Mouse (Mus musculus): ENCODE results near the gene Mybbp1a. TPM values are rescaled to one million over a fixed set of nuclear protein-coding genes. Genes with fewer than 3 reads are reported as not detected.
A peak's percentile ranks its signal among the peaks of the same experiment; 100 is the strongest.

The Mybbp1a gene
- polyA plus RNA-seq, 1 experiment from 2014 or later = 57.6 TPM

- Histone ChIP-seq H3K36me3 (ENCODE audit: control insufficient read depth, insufficient read depth, low read length) (no peaks in the 10 kb centered on the region), H3K9ac (ENCODE audit: low read length) (no peak overlapping the region), H3K4me3 (ENCODE audit: low read depth, low read length) (no peak overlapping the region), H3K4me2 (replicated peaks; ENCODE audit: low read depth) (no peak overlapping the region), H3K9me3 (ENCODE audit: control insufficient read depth, low read length) (no peaks in the 10 kb centered on the region), H3K27ac (replicated peaks) (no peak overlapping the region), H3K4me1 (replicated peaks; ENCODE audit: control insufficient read depth, insufficient read depth) (peaks cover 2% of the 10 kb centered on the region; the same call in 1 of the 2 replicates), H3K27me3 (ENCODE audit: control insufficient read depth, insufficient read depth, low read length) (no peaks in the 10 kb centered on the region)
- no peak for DNase-seq (ENCODE audit: low spot score)
- WGBS = 72% methylated on average over 2 of the region's 2 CpGs
- no peak for TF ChIP-seq EP300 (optimal IDR thresholded peaks at IDR 0.05)
- TF ChIP-seq CTCF (IDR thresholded peaks at IDR 0.05; ENCODE audit: low read depth) = no peak
- ATAC-seq (ENCODE audit: low FRiP score, low TSS enrichment) = no peak
These were observed 38.3 kb downstream of the Mybbp1a start for GRCm38 (mm10) chr11:72479499-72479898.

GRCm38 (mm10) chr11:72481313-72481712, 40.2 kb downstream of the Mybbp1a start:
- TF ChIP-seq CTCF (IDR thresholded peaks at IDR 0.05; ENCODE audit: low read depth) (no peak), EP300 (optimal IDR thresholded peaks at IDR 0.05) (no peak)
- ATAC-seq (ENCODE audit: low FRiP score, low TSS enrichment) (no peak), DNase-seq (ENCODE audit: low spot score) (no peak)
- no peaks in the 10 kb centered on the region for H3K36me3 ChIP-seq (ENCODE audit: control insufficient read depth, insufficient read depth, low read length)
- no peak overlapping the region for H3K4me2 ChIP-seq (replicated peaks; ENCODE audit: low read depth)
- H3K27me3 ChIP-seq (ENCODE audit: control insufficient read depth, insufficient read depth, low read length) = no peaks in the 10 kb centered on the region
- WGBS = 54% methylated on average over 5 of the region's 5 CpGs
- H3K9me3 ChIP-seq (ENCODE audit: control insufficient read depth, low read length) = no peaks in the 10 kb centered on the region
- H3K4me3 ChIP-seq (ENCODE audit: low read depth, low read length) = no peak overlapping the region
- H3K4me1 ChIP-seq (replicated peaks; ENCODE audit: control insufficient read depth, insufficient read depth) = peaks cover 2% of the 10 kb centered on the region; the same call in 1 of the 2 replicates
- H3K9ac ChIP-seq (ENCODE audit: low read length) = no peak overlapping the region
- no peak overlapping the region for H3K27ac ChIP-seq (replicated peaks)

GRCm38 (mm10) chr11:72481952-72482351, 40.8 kb downstream of the Mybbp1a start:
- no peaks in the 10 kb centered on the region for H3K9me3 ChIP-seq (ENCODE audit: control insufficient read depth, low read length)

GRCm38 (mm10) chr11:72484549-72484948, 43.4 kb downstream of the Mybbp1a start:
- H3K4me3 ChIP-seq (ENCODE audit: low read depth, low read length) = no peak overlapping the region
- WGBS = 36% methylated on average over 6 of the region's 6 CpGs
- ATAC-seq (ENCODE audit: low FRiP score, low TSS enrichment) (peak; percentile 72; the same call in 1 of the 2 replicates), DNase-seq (ENCODE audit: low spot score) (peak; percentile 48)
- no peaks in the 10 kb centered on the region for H3K9me3 ChIP-seq (ENCODE audit: control insufficient read depth, low read length)
- H3K36me3 ChIP-seq (ENCODE audit: control insufficient read depth, insufficient read depth, low read length) = no peaks in the 10 kb centered on the region
- peaks cover 6% of the 10 kb centered on the region; the same call in 1 of the 2 replicates for H3K4me1 ChIP-seq (replicated peaks; ENCODE audit: control insufficient read depth, insufficient read depth)
- no peak overlapping the region for H3K27ac ChIP-seq (replicated peaks)
- TF ChIP-seq CTCF (IDR thresholded peaks at IDR 0.05; ENCODE audit: low read depth) = no peak
- TF ChIP-seq EP300 (optimal IDR thresholded peaks at IDR 0.05) = no peak
- no peak overlapping the region for H3K4me2 ChIP-seq (replicated peaks; ENCODE audit: low read depth)
- H3K27me3 ChIP-seq (ENCODE audit: control insufficient read depth, insufficient read depth, low read length) = no peaks in the 10 kb centered on the region
- H3K9ac ChIP-seq (ENCODE audit: low read length) = no peak overlapping the region

More at GRCm38 (mm10) chr11:72481952-72482351, 40.8 kb downstream of the Mybbp1a start:
- H3K4me3 ChIP-seq (ENCODE audit: low read depth, low read length) = no peak overlapping the region
- H3K4me2 ChIP-seq (replicated peaks; ENCODE audit: low read depth) = no peak overlapping the region
- peaks cover 2% of the 10 kb centered on the region; the same call in 1 of the 2 replicates for H3K4me1 ChIP-seq (replicated peaks; ENCODE audit: control insufficient read depth, insufficient read depth)
- 0 out of 2 replicates have a peak overlapping the region, but pooled peaks have one; percentile 56 for H3K27ac ChIP-seq (replicated peaks)
- ATAC-seq (ENCODE audit: low FRiP score, low TSS enrichment) (no peak), DNase-seq (ENCODE audit: low spot score) (no peak)
- TF ChIP-seq EP300 (optimal IDR thresholded peaks at IDR 0.05) (no peak), CTCF (IDR thresholded peaks at IDR 0.05; ENCODE audit: low read depth) (no peak)
- no peaks in the 10 kb centered on the region for H3K36me3 ChIP-seq (ENCODE audit: control insufficient read depth, insufficient read depth, low read length)
- no peaks in the 10 kb centered on the region for H3K27me3 ChIP-seq (ENCODE audit: control insufficient read depth, insufficient read depth, low read length)
- H3K9ac ChIP-seq (ENCODE audit: low read length) = no peak overlapping the region
- 61% methylated on average over 4 of the region's 4 CpGs for WGBS

GRCm38 (mm10) chr11:72485157-72485556, 44.0 kb downstream of the Mybbp1a start:
- TF ChIP-seq CTCF (IDR thresholded peaks at IDR 0.05; ENCODE audit: low read depth) (no peak), EP300 (optimal IDR thresholded peaks at IDR 0.05) (no peak)
- Histone ChIP-seq H3K36me3 (ENCODE audit: control insufficient read depth, insufficient read depth, low read length) (no peaks in the 10 kb centered on the region), H3K4me3 (ENCODE audit: low read depth, low read length) (no peak overlapping the region), H3K9ac (ENCODE audit: low read length) (no peak overlapping the region), H3K27ac (replicated peaks) (peak overlapping the region; percentile 30; the same call in 1 of the 2 replicates), H3K4me1 (replicated peaks; ENCODE audit: control insufficient read depth, insufficient read depth) (peaks cover 6% of the 10 kb centered on the region; the same call in 1 of the 2 replicates), H3K4me2 (replicated peaks; ENCODE audit: low read depth) (no peak overlapping the region), H3K27me3 (ENCODE audit: control insufficient read depth, insufficient read depth, low read length) (no peaks in the 10 kb centered on the region), H3K9me3 (ENCODE audit: control insufficient read depth, low read length) (no peaks in the 10 kb centered on the region)
- DNase-seq (ENCODE audit: low spot score) (no peak), ATAC-seq (ENCODE audit: low FRiP score, low TSS enrichment) (no peak)
- 54% methylated on average over 5 of the region's 5 CpGs for WGBS

- WGBS = 71% methylated on average over 11 of the region's 11 CpGs
These were observed 44.8 kb downstream of the Mybbp1a start for GRCm38 (mm10) chr11:72485960-72486359.

More at GRCm38 (mm10) chr11:72485960-72486359, 44.8 kb downstream of the Mybbp1a start:
- Histone ChIP-seq H3K4me1 (replicated peaks; ENCODE audit: control insufficient read depth, insufficient read depth) (peaks cover 6% of the 10 kb centered on the region; the same call in 1 of the 2 replicates), H3K9me3 (ENCODE audit: control insufficient read depth, low read length) (no peaks in the 10 kb centered on the region), H3K9ac (ENCODE audit: low read length) (no peak overlapping the region), H3K36me3 (ENCODE audit: control insufficient read depth, insufficient read depth, low read length) (no peaks in the 10 kb centered on the region), H3K4me3 (ENCODE audit: low read depth, low read length) (no peak overlapping the region), H3K27me3 (ENCODE audit: control insufficient read depth, insufficient read depth, low read length) (no peaks in the 10 kb centered on the region), H3K27ac (replicated peaks) (peak overlapping the region; percentile 30; the same call in 1 of the 2 replicates), H3K4me2 (replicated peaks; ENCODE audit: low read depth) (no peak overlapping the region)
- no peak for ATAC-seq (ENCODE audit: low FRiP score, low TSS enrichment)
- TF ChIP-seq EP300 (optimal IDR thresholded peaks at IDR 0.05) (no peak), CTCF (IDR thresholded peaks at IDR 0.05; ENCODE audit: low read depth) (no peak)
- no peak for DNase-seq (ENCODE audit: low spot score)

Measured in stomach, postnatal 0 days (tissue).